Mouse (Mus musculus): ENCODE data around the gene Mrm2. TPM values are rescaled to one million over a fixed set of nuclear protein-coding genes. Genes with fewer than 3 reads are reported as not detected.
"Not testable (repeated sequence)": the region's sequence is repeated elsewhere in the genome, so short reads cannot be mapped to it uniquely, and the experiment has no call there.

Gene Mrm2
- 10 to 100 TPM; 10.6 to 14.9 TPM for polyA plus RNA-seq (2017; shearing (Covaris generic))

DNA sequence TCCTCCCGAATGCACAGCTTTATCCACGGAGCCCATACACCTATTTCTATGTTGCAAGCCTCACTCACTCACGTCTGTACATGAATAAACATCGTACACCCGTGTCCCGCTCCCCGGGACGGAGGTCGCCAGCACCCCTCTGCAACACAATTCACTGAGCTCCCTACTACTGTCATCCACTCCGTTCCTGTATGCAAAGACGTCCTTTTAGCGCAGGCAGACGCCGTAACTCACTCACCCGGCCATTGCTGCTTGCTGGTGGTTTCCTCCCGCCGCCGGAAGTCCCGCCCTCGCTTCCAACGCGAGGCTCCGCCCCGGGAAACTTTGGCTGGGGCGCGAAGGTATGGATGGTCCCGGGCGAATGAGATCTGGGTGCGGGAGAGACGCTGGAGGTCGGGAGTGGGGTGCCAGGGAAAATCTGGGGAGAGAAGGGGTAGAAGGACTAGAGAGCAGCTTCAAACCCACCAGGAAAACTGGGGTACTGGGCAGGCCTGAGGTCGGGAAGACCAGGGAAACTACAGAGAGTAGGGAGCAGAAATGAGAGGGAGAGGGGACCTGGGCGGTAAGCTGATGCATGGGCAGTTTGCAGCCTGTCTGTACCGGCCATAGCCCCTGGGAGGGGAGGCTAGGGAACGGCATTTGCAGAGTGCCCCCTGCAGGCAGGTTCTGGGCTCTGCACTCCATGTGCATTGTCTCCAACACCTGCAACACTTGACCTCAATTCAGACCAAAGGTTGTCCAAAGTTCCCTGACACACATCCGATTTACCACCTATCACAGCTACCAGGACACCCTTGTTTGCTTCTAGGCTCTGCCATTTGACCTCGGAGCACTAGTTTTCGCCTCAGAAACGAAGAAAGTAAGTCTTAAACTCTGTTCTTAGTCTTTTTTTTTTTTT lies at the start of gene Mrm2:
Gene Mrm2 (minus strand): TSS at position 284 of the 898 bp plus-strand sequence.
- peak; percentile 98 for ATAC-seq

- ATAC-seq: no peak
Measured at GRCm38 (mm10) chr5:140381156-140381555, 49.5 kb upstream of the Mrm2 start.

GRCm38 (mm10) chr5:140379299-140379698 lies 47.6 kb upstream of the Mrm2 start:
- no peak for ATAC-seq

- no peak for ATAC-seq
Measured at GRCm38 (mm10) chr5:140378121-140378853, 46.6 kb upstream of the Mrm2 start.

- no peak for ATAC-seq
Measured at GRCm38 (mm10) chr5:140375249-140375829, 43.6 kb upstream of the Mrm2 start.

DNA sequence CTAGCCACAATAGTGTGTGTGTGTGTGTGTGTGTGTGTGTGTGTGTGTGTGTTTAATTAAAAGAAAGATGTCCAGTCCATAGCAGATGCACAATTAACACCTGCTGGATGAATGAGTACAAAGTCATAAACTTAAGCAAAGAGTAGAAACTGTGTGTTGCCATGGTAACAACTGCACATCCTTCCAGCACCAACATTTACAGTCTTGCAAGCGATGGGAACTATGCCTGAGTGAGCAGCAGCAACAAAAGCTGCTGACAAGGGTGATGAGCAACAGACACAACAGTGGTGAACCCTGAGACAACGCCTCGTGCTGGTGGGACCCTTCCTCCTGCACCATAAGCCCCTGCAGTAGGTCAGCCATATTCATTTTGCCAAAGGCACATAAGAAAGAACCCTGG lies 42.5 kb upstream of the Mrm2 start:
- no peak for ATAC-seq

- ATAC-seq: no peak
Measured at GRCm38 (mm10) chr5:140373711-140374110, 42.0 kb upstream of the Mrm2 start.

- no peak for ATAC-seq
Measured at GRCm38 (mm10) chr5:140371671-140372070, 40.0 kb upstream of the Mrm2 start.

GRCm38 (mm10) chr5:140370446-140371254 lies 39.0 kb upstream of the Mrm2 start:
- ATAC-seq: no peak

DNA sequence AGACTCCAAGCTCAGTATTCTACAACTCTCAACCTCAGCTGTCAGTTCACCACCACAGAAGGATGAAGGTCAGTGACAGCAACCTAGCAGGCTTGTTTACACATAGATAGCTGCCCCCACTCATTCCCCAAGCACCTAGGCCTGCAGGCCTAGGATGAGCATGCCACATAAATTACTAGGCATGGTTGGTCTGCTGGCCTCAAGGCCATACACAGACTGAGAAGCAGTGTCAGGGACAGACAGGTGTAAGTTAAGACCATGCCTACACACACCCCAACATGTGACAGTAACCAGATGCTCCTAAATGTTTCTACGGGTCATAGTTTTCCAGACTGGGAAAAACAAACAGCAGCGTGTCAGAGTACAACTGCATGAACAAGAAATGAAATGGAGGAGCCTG lies 37.8 kb upstream of the Mrm2 start:
- no peak for ATAC-seq

DNA sequence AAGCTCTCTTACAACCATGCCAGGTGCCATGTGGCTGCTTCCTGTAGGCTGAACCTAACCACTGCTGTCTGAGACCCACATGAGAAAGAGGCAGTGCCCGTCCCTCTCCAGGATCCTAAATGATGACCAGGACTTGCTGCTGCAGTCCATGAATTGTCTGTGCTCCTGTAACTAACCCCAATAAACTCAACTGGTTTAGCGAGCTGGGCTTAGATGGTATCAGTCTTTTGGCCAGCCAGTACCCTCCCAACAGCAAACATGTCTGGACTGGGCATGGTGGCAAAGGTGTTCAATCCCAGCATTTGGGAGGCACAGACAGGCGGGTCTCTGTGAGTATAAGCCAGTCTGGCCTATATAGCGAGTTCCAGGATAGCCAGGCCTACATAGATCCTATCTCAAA lies 37.2 kb upstream of the Mrm2 start:
- no peak for ATAC-seq

- not testable (repeated sequence) for ATAC-seq
Measured at GRCm38 (mm10) chr5:140368126-140368525, 36.4 kb upstream of the Mrm2 start.

DNA sequence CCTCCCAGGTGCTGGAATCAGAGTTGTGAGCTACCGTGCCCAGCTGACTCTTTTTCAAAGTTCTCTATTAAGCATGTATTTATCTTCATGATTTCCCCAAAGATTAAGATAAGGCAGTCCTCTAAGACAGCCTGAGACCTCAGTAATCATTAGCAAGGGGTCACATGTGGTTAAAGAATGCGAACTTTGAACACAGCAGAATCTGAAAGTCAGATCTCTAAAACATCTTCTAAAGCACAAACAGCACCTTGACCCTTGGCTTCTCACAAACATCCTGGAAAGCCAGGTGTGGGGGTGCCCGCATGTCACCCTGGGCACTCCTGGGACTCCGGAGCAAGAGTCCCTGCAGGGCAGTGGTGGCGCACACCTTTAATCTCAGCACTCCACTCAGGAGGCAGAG lies 32.7 kb upstream of the Mrm2 start:
- ATAC-seq: no peak

DNA sequence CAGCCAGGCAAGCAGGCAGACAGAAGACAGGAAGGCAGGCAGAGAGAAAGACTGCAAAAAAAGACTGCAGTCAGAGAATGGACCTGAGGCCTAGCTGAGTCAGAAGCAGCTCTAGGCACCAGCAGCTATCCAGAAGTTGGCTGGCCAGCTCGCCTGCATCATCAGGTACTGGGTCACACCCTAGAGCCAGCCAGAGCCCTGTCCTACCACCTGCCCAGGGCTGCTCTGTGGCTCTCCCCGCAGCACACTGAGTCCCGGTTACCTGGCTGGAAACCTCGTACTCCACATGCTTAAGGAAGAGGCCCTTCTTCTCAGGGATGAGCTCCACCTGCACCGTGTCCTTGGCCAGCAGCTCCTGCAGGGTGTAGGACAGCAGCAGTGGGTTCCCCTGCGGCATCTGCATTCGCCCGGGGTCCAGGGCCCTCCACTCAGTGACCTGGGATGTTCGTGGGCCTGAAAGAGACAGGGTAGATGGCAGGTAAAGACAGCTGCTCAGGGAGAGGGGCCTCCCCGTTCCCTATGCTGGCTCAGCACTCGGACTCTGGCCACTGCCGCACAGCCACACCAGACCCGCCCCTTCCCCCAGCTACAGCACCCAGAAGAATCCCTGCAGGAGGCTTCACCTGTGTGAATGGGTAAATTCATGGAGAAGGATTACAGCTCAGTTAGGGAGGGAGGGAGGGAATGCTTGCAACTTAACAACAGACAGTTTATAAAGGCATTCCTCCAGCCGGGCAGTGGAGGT lies 28.4 kb upstream of the Mrm2 start:
- ATAC-seq: no peak

DNA sequence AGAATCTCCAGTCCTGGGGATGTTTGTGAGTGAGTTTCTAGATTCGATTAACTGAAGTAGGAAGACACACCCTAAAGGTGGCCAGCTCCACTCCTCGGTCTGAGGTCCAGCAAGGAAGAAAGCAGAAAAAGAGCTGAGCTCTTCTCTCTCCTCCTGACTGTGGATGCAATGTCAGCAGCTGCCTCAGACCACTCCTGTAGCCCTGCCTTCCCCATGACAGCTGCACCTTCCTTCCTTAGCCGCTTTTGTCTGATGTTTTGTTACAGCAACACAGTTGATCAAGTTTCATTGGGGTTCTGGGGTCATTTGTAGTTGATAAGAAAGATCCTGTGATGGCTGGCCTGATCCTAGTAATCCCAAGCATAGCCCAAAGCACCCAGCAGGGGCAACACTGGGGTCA lies 25.8 kb upstream of the Mrm2 start:
- no peak for ATAC-seq

GRCm38 (mm10) chr5:140355934-140356333 lies 24.2 kb upstream of the Mrm2 start:
- ATAC-seq: no peak

DNA sequence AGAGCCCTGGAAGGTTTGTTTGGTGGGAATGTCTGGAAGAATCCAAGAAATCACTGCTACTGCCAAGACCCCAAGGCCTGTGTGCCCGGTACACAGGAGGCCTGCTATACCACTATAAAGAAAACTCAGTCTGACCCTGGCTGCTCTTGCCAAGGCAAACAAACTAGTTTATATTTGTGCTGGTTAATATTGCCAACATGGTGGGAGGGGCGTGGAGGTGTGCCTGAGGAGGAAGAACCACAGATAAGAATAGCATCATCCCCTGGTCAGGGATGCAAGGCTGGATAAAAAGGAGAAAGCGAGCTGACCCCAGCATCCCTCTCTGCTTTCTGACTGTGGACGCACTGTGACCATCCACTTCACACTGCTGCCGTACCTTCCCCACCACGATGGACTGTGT lies 20.7 kb upstream of the Mrm2 start:
- no peak for ATAC-seq

DNA sequence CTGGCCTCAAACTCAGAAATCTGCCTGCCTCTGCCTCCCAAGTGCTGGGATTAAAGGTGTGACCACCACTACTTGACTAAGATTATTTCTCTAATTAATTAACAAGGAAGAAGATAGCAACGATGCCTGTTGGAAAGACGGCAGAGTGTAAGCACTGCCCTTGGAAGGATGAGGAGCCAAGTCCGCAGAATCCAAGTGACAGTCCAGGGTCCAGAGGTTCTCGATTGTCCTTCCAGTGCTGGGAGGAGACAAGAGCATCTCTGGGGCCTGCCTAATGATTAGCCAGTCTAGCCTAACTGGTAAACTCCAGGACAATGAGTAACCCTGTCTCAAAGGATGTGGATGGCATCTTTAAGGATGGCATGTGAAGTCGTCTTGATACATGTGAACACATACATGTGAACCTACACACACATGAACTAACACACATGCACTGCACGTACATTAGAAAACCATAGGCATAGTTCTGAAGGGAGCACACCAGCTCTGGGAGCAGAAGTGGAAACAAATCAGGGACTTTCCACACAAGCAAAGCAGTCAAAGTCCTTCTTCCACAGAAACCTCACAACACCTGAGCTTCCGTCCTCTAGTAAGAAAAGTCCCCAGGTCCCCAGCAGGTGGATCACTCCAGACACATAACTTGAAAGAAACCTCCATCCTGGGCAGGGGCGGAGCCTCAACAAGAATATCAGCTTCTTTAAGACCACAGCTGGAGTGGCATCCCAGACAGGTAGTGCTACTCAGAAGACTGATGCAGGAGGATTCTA lies 19.2 kb upstream of the Mrm2 start:
- ATAC-seq: no peak

- ATAC-seq: no peak
Measured at GRCm38 (mm10) chr5:140349882-140350281, 18.2 kb upstream of the Mrm2 start.

GRCm38 (mm10) chr5:140346050-140346449 lies 14.4 kb upstream of the Mrm2 start:
- no peak for ATAC-seq

GRCm38 (mm10) chr5:140345244-140345643 lies 13.5 kb upstream of the Mrm2 start:
- ATAC-seq: no peak

Data from CD4-positive, CD25-positive, alpha-beta regulatory T cell, adult 4 months (primary cell).